In genomic region chr14:55098067-55098466, GRCm38 (mm10) we compare ENCODE assay signal across 9 mouse cellular contexts. TPM values are rescaled to one million over a fixed set of nuclear protein-coding genes. Genes with fewer than 3 reads are reported as not detected.
DNase-seq lines count a peak whose midpoint lies in the region; ATAC-seq and TF ChIP-seq lines count a peak whose summit lies in the region.
"Had no signal": no experiment of that assay in that cellular context is flagged by ENCODE, and none has a peak within 500 bp of the region (broad histone marks: within the 10 kb centered on the region; RNA-seq: fewer than 3 reads in every experiment).

No protein-coding gene starts in this region.

- ATAC-seq in embryonic facial prominence, embryonic 14.5 days (ENCODE audit: low read depth) = no peak
- peak; percentile 35 for ATAC-seq in kidney, postnatal 0 days (replicated peaks; ENCODE audit: low FRiP score, low read depth)
- no peak for ATAC-seq in midbrain, postnatal 0 days (ENCODE audit: low FRiP score)

- no peak overlapping the region for H3K9ac ChIP-seq in embryonic facial prominence, embryonic 14.5 days (ENCODE audit: low read depth, low read length)
- H3K9ac ChIP-seq in kidney, postnatal 0 days (ENCODE audit: low read depth, low read length) = no peak overlapping the region
- no peak overlapping the region for H3K9ac ChIP-seq in midbrain, postnatal 0 days (replicated peaks; ENCODE audit: low read length, poor library complexity, severe bottlenecking)

- 62% methylated on average over 4 of the region's 4 CpGs for WGBS in embryonic facial prominence, embryonic 14.5 days
- WGBS in kidney, postnatal 0 days = 47% methylated on average over 4 of the region's 4 CpGs
- 63% methylated on average over 4 of the region's 4 CpGs for WGBS in midbrain, postnatal 0 days

- TF ChIP-seq CTCF in kidney, postnatal 0 days (IDR thresholded peaks at IDR 0.05; ENCODE audit: low read depth) = peak; percentile 84
- TF ChIP-seq CTCF in midbrain, postnatal 0 days (IDR thresholded peaks at IDR 0.05) = peak; percentile 85

- H3K27ac ChIP-seq in embryonic facial prominence, embryonic 14.5 days (replicated peaks; ENCODE audit: low read depth, low read length) = no peak overlapping the region
- peak overlapping the region; percentile 75 for H3K27ac ChIP-seq in kidney, postnatal 0 days
- no peak overlapping the region for H3K27ac ChIP-seq in midbrain, postnatal 0 days (ENCODE audit: low read depth, low read length)

- H3K9me3 ChIP-seq in embryonic facial prominence, embryonic 14.5 days (ENCODE audit: control insufficient read depth, low read length) = no peaks in the 10 kb centered on the region
- H3K9me3 ChIP-seq in kidney, postnatal 0 days (replicated peaks; ENCODE audit: low read length) = no peaks in the 10 kb centered on the region
- no peaks in the 10 kb centered on the region for H3K9me3 ChIP-seq in midbrain, postnatal 0 days (ENCODE audit: low read length)

- no peak overlapping the region for H3K4me3 ChIP-seq in embryonic facial prominence, embryonic 14.5 days (ENCODE audit: low read depth, low read length)
- H3K4me3 ChIP-seq in kidney, postnatal 0 days (replicated peaks; ENCODE audit: low read depth, low read length) = no peak overlapping the region
- no peak overlapping the region for H3K4me3 ChIP-seq in midbrain, postnatal 0 days (ENCODE audit: low read depth, low read length)
- H3K4me3 ChIP-seq: myocyte had no signal

- no peaks in the 10 kb centered on the region for H3K27me3 ChIP-seq in embryonic facial prominence, embryonic 14.5 days (replicated peaks; ENCODE audit: control insufficient read depth, insufficient read depth, low read length)
- no peaks in the 10 kb centered on the region for H3K27me3 ChIP-seq in kidney, postnatal 0 days (ENCODE audit: insufficient read depth, low read length)
- no peaks in the 10 kb centered on the region for H3K27me3 ChIP-seq in midbrain, postnatal 0 days (ENCODE audit: insufficient read depth, low read length)

- no peak overlapping the region for H3K4me2 ChIP-seq in embryonic facial prominence, embryonic 14.5 days (ENCODE audit: low read depth, low read length)
- H3K4me2 ChIP-seq in kidney, postnatal 0 days (ENCODE audit: low read length) = no peak overlapping the region
- no peak overlapping the region for H3K4me2 ChIP-seq in midbrain, postnatal 0 days (ENCODE audit: low read depth, low read length, poor library complexity, severe bottlenecking)

- H3K4me1 ChIP-seq in embryonic facial prominence, embryonic 14.5 days (ENCODE audit: control insufficient read depth, insufficient read depth, low read length) = peaks cover 13% of the 10 kb centered on the region
- peaks cover 16% of the 10 kb centered on the region for H3K4me1 ChIP-seq in kidney, postnatal 0 days (replicated peaks; ENCODE audit: insufficient read depth, low read length)
- peaks cover 8% of the 10 kb centered on the region for H3K4me1 ChIP-seq in midbrain, postnatal 0 days (ENCODE audit: insufficient read depth, low read length)

- DNase-seq in left cerebral cortex, postnatal 14 days (ENCODE audit: low spot score in 2 of 2) = peak; percentile 58 to 80
- no peak for DNase-seq in left cerebral cortex, postnatal 36 days (ENCODE audit: low spot score in 2 of 2)
- peak; percentile 62 for DNase-seq in MN1 (ENCODE audit: low spot score)
- DNase-seq in embryonic facial prominence, embryonic 14.5 days (ENCODE audit: low spot score) = peak; percentile 57
- peak; percentile 89 for DNase-seq in kidney, postnatal 0 days (ENCODE audit: low spot score)
- peak; percentile 79 for DNase-seq in midbrain, postnatal 0 days (ENCODE audit: low spot score)
- no peak for DNase-seq in testis, postnatal 14 days (ENCODE audit: low spot score)
- DNase-seq in frontal cortex, postnatal 25 days (ENCODE audit: low spot score in 2 of 2) = no peak

- intact Hi-C loops in left cerebral cortex, postnatal 14 days (cut with DNase I) = no loop called here
- intact Hi-C loops in left cerebral cortex, postnatal 36 days (cut with DNase I) = no loop called here

- H3K36me3 ChIP-seq in embryonic facial prominence, embryonic 14.5 days (ENCODE audit: control insufficient read depth, insufficient read depth, low read length) = peaks cover 17% of the 10 kb centered on the region; the same call in 1 of the 2 replicates
- H3K36me3 ChIP-seq in kidney, postnatal 0 days (ENCODE audit: insufficient read depth, low read length) = peaks cover 12% of the 10 kb centered on the region; the same call in 1 of the 2 replicates
- peaks cover 5% of the 10 kb centered on the region; the same call in 1 of the 2 replicates for H3K36me3 ChIP-seq in midbrain, postnatal 0 days (ENCODE audit: insufficient read depth, low read length)

RNA-seq across cellular contexts. Expression of gene Thtpa, which starts 3.5 kb away (rescaled TPM):
- 10 to 100 TPM; 26.7 to 28.1 TPM for total RNA-seq in left cerebral cortex, postnatal 14 days (2021)
- total RNA-seq in left cerebral cortex, postnatal 36 days (2021) = 10 to 100 TPM; 24.3 to 29.5 TPM
- 16.7 and 22.6 TPM in 2 replicates for polyA plus RNA-seq in embryonic facial prominence, embryonic 14.5 days (2014; fragmentation: Nextera tagmentation; extraction: Ambion mirVana)
- polyA plus RNA-seq in kidney, postnatal 0 days (2015; fragmentation: Nextera tagmentation; extraction: Ambion mirVana) = 20.8 and 21.6 TPM in 2 replicates
- 38.0 and 42.1 TPM in 2 replicates for total RNA-seq in midbrain, postnatal 0 days (2014; rRNA removed)
- 32.5 and 35.2 TPM in 2 replicates for polyA plus RNA-seq in midbrain, postnatal 0 days (2015; fragmentation: Nextera tagmentation; extraction: Ambion mirVana)

RNA-seq across cellular contexts. Expression of gene Zfhx2, which starts 5.9 kb away (rescaled TPM):
- total RNA-seq in left cerebral cortex, postnatal 14 days (2021) = 10 to 100 TPM; 37.2 to 37.9 TPM
- 10 to 100 TPM; 31.0 to 52.3 TPM for total RNA-seq in left cerebral cortex, postnatal 36 days (2021)
- polyA plus RNA-seq in embryonic facial prominence, embryonic 14.5 days (2014; fragmentation: Nextera tagmentation; extraction: Ambion mirVana) = 3.4 and 3.7 TPM in 2 replicates
- 2.0 and 2.4 TPM in 2 replicates for polyA plus RNA-seq in kidney, postnatal 0 days (2015; fragmentation: Nextera tagmentation; extraction: Ambion mirVana)
- total RNA-seq in midbrain, postnatal 0 days (2014; rRNA removed) = 16.4 and 18.6 TPM in 2 replicates
- 11.2 and 14.2 TPM in 2 replicates for polyA plus RNA-seq in midbrain, postnatal 0 days (2015; fragmentation: Nextera tagmentation; extraction: Ambion mirVana)

RNA-seq across cellular contexts. Expression of gene Ap1g2, which starts 8.3 kb away (rescaled TPM):
- total RNA-seq in left cerebral cortex, postnatal 14 days (2021) = 10 to 100 TPM; 10.4 to 12.3 TPM
- total RNA-seq in left cerebral cortex, postnatal 36 days (2021) = 10 to 100 TPM in 1 of 2 experiments, 1 to 10 TPM in 1; 6.3 to 20.1 TPM
- 15.3 and 17.6 TPM in 2 replicates for polyA plus RNA-seq in embryonic facial prominence, embryonic 14.5 days (2014; fragmentation: Nextera tagmentation; extraction: Ambion mirVana)
- polyA plus RNA-seq in kidney, postnatal 0 days (2015; fragmentation: Nextera tagmentation; extraction: Ambion mirVana) = 15.8 and 16.8 TPM in 2 replicates
- total RNA-seq in midbrain, postnatal 0 days (2014; rRNA removed) = 8.2 and 11.6 TPM in 2 replicates
- polyA plus RNA-seq in midbrain, postnatal 0 days (2015; fragmentation: Nextera tagmentation; extraction: Ambion mirVana) = 6.6 and 8.9 TPM in 2 replicates

RNA-seq across cellular contexts. Expression of gene Jph4, which starts 18.7 kb away (rescaled TPM):
- total RNA-seq in left cerebral cortex, postnatal 14 days (2021) = 100 to 1,000 TPM; 366 to 372 TPM
- 100 to 1,000 TPM; 312 to 354 TPM for total RNA-seq in left cerebral cortex, postnatal 36 days (2021)
- 3.0 and 3.8 TPM in 2 replicates for polyA plus RNA-seq in embryonic facial prominence, embryonic 14.5 days (2014; fragmentation: Nextera tagmentation; extraction: Ambion mirVana)
- 0.30 and 0.34 TPM in 2 replicates for polyA plus RNA-seq in kidney, postnatal 0 days (2015; fragmentation: Nextera tagmentation; extraction: Ambion mirVana)
- total RNA-seq in midbrain, postnatal 0 days (2014; rRNA removed) = 158 and 182 TPM in 2 replicates
- polyA plus RNA-seq in midbrain, postnatal 0 days (2015; fragmentation: Nextera tagmentation; extraction: Ambion mirVana) = 41.7 and 45.1 TPM in 2 replicates
- polyA plus RNA-seq: myocyte had no signal

Comparison
In these comparisons a context has a peak if more than half of its experiments do, and no peak if none do; other contexts are left out.
1. DNase-seq: peak in left cerebral cortex, postnatal 14 days (2 of 2), MN1 (single experiment), embryonic facial prominence, embryonic 14.5 days (single experiment), kidney, postnatal 0 days (single experiment) and midbrain, postnatal 0 days (single experiment); none in left cerebral cortex, postnatal 36 days (0 of 2), testis, postnatal 14 days (single experiment) and frontal cortex, postnatal 25 days (0 of 2).